Mouse (Mus musculus) liver, postnatal 0 days (tissue): ENCODE data around the gene Pnp. TPM values are rescaled to one million over a fixed set of nuclear protein-coding genes. Genes with fewer than 3 reads are reported as not detected.

Experiments
- ATAC-seq: fragments of 200-750 bp; cut with Nextera tagmentation; 2 replicates; pipeline ENCODE4 v1.8.0; 2017; ENCODE audit warnings: mild to moderate bottlenecking, moderate library complexity
- DNase-seq: peaks from one replicate; pipeline ENCODE4 v3.0.0-alpha.2; 2016
- H3K27ac ChIP-seq: fragments of 300-500 bp; sonication (generic); 2 replicates; pipeline ENCODE4 v1.5.1; 2014; ENCODE audit warnings: antibody characterized with exemption, moderate library complexity, mild to moderate bottlenecking, low read depth
- H3K27me3 ChIP-seq: fragments of 300-500 bp; sonication (generic); 2 replicates; pipeline ENCODE4 v1.6.1; 2014; ENCODE audit warnings: low read length, control low read depth, mixed read lengths; ENCODE audit not compliant: insufficient read depth
- H3K36me3 ChIP-seq: fragments of 300-500 bp; sonication (generic); replicated peaks from 2 replicates; pipeline ENCODE4 v1.6.1; 2014; ENCODE audit warnings: mild to moderate bottlenecking, control low read depth, low read length, moderate library complexity, mixed read lengths; ENCODE audit not compliant: insufficient read depth
- H3K4me1 ChIP-seq: fragments of 300-500 bp; sonication (generic); 2 replicates; pipeline ENCODE4 v1.6.1; 2014; ENCODE audit warnings: antibody characterized with exemption, mild to moderate bottlenecking, control low read depth; ENCODE audit not compliant: insufficient read depth
- H3K4me2 ChIP-seq: fragments of 300-500 bp; sonication (generic); 2 replicates; pipeline ENCODE4 v1.6.1; 2014; ENCODE audit warnings: low read depth, mild to moderate bottlenecking, low read length, moderate library complexity, mixed read lengths
- H3K4me3 ChIP-seq: fragments of 300-500 bp; sonication (generic); 2 replicates; pipeline ENCODE4 v1.5.1; 2014; ENCODE audit warnings: low read depth, low read length
- H3K9ac ChIP-seq: fragments of 300-500 bp; sonication (generic); replicated peaks from 2 replicates; pipeline ENCODE4 v1.6.1; 2014; ENCODE audit warnings: mild to moderate bottlenecking, moderate library complexity
- H3K9me3 ChIP-seq: fragments of 300-500 bp; sonication (generic); 2 replicates; pipeline ENCODE4 v1.6.1; 2016; ENCODE audit warnings: mild to moderate bottlenecking, control low read depth, low read length, mixed read lengths
- CTCF ChIP-seq: sonication (generic); IDR thresholded peaks from 2 replicates; pipeline ENCODE4 v1.5.1; 2016; ENCODE audit warnings: antibody characterized with exemption, low read depth
- EP300 ChIP-seq: IDR thresholded peaks from 2 replicates; pipeline ENCODE4 v1.6.1; 2016; ENCODE audit warnings: antibody characterized with exemption, low read depth, mild to moderate bottlenecking
- WGBS: fragments of 180-500 bp; shearing (Covaris S2); extraction: QIAGEN DNeasy Blood & Tissue Kit; methylation state at CpG from one replicate; pipeline ENCODE4 v1.1.7; 2014; ENCODE audit not compliant: insufficient replicate concordance; 5-methylcytosine and 5-hydroxymethylcytosine counted together
- polyA plus RNA-seq: library from polyadenylated mRNA; unstranded; fragments of >200 nt; fragmentation: Nextera tagmentation; extraction: Ambion mirVana; gene quantifications from 2 replicates; pipeline ENCODE4 v1.2.1, GENCODE M21; 2015

Pnp gene
- 66.4 and 70.4 TPM in 2 replicates for polyA plus RNA-seq

GRCm38 (mm10) chr14:50930754-50931492 lies at the start of gene Pnp, which contains the start of gene Pip4p1:
TSS of gene Pnp (plus strand) at chr14:50931082.
TSS of gene Pip4p1 (minus strand) at chr14:50930856.
- under 1% methylated on average over 63 of the region's 68 CpGs for WGBS

GRCm38 (mm10) chr14:50891621-50892020 lies 39.3 kb upstream of the Pnp start:
- peaks cover 4% of the 10 kb centered on the region for H3K4me1 ChIP-seq
- ATAC-seq (no peak), DNase-seq (no peak)
- no peak overlapping the region for H3K4me3 ChIP-seq
- no peak overlapping the region for H3K4me2 ChIP-seq
- no peaks in the 10 kb centered on the region for H3K27me3 ChIP-seq
- 88% methylated on average over 8 of the region's 8 CpGs for WGBS
- no peaks in the 10 kb centered on the region for H3K9me3 ChIP-seq
- H3K36me3 ChIP-seq: no peaks in the 10 kb centered on the region
- TF ChIP-seq CTCF (no peak), EP300 (no peak)
- H3K9ac ChIP-seq: no peak overlapping the region
- no peak overlapping the region for H3K27ac ChIP-seq

More at GRCm38 (mm10) chr14:50930754-50931492, at the start of gene Pnp, which contains the start of gene Pip4p1:
- peak within 1 kb of the TSS; percentile 84 for H3K4me2 ChIP-seq
- peak within 1 kb of the TSS; percentile 96 for H3K9ac ChIP-seq
- H3K36me3 ChIP-seq: peaks cover 35% of the 10 kb centered on the region
- H3K4me1 ChIP-seq: peaks cover 20% of the 10 kb centered on the region
- no peak for TF ChIP-seq CTCF
- peak; percentile 48; the same call in 1 of the 2 replicates for TF ChIP-seq EP300
- no peaks in the 10 kb centered on the region for H3K9me3 ChIP-seq
- peak; percentile 98 for ATAC-seq
- no peaks in the 10 kb centered on the region for H3K27me3 ChIP-seq
- peak within 1 kb of the TSS; percentile 99 for H3K27ac ChIP-seq
- H3K4me3 ChIP-seq: peak within 1 kb of the TSS; percentile 89
- peak; percentile 99 for DNase-seq

GRCm38 (mm10) chr14:50892091-50892490 lies 38.8 kb upstream of the Pnp start:
- Histone ChIP-seq H3K36me3 (no peaks in the 10 kb centered on the region), H3K9ac (no peak overlapping the region), H3K9me3 (no peaks in the 10 kb centered on the region), H3K4me1 (peaks cover 8% of the 10 kb centered on the region), H3K4me2 (no peak overlapping the region), H3K4me3 (no peak overlapping the region), H3K27ac (no peak overlapping the region), H3K27me3 (no peaks in the 10 kb centered on the region)
- DNase-seq (no peak), ATAC-seq (no peak)
- TF ChIP-seq CTCF: no peak
- TF ChIP-seq EP300: no peak
- WGBS: 72% methylated on average over 7 of the region's 7 CpGs

DNA sequence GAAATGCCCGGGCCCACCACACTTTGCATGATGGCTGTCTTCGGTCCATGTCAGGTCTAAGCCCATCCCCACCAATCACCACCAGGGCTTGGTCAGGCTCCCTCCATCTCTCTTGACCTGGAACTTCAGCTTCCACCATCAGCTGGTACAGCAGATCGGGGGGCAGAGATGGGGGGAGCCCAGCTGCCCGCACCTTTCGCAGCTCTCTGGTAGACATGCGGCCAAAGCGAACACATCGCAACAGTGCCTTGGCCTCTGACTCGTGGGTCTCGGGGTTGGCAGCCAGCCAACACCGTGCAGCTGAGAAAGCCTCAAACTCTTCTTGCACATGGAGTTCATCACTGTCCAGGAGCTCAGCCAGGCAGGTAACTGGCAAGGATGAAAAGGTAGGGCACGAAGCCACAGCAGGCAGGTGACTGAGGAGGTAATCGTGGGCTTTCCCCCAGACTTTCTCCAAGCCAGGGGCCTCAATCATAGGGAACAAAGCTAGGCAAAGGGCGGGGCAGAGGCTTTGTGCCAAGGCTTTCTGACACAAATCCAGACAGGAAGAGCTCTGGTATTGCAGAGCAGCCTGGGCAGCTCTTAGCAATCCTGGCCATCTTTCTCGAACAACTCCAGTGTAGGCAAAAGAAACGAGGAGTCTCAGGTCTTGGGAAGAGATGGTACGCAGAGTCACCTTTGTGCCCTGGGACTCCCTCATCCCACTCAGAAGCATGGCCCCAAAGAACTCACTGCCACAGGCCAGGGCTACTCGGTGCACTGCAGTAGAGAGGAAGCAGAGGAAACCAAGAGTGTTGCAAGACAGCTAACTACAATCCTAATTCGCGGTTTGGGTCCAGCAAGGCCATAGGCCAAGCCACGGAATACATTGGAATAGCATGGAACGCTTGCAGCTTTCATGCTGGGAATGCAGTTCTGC lies 38.1 kb upstream of the Pnp start:
- 68% methylated on average over 22 of the region's 22 CpGs for WGBS
- no peak overlapping the region for H3K9ac ChIP-seq
- H3K9me3 ChIP-seq: no peaks in the 10 kb centered on the region
- no peak for TF ChIP-seq CTCF
- no peak for TF ChIP-seq EP300
- H3K36me3 ChIP-seq: no peaks in the 10 kb centered on the region
- no peak for ATAC-seq
- H3K4me3 ChIP-seq: no peak overlapping the region
- peaks cover 8% of the 10 kb centered on the region for H3K4me1 ChIP-seq
- DNase-seq: no peak
- no peak overlapping the region for H3K4me2 ChIP-seq
- H3K27ac ChIP-seq: no peak overlapping the region
- no peaks in the 10 kb centered on the region for H3K27me3 ChIP-seq

- TF ChIP-seq EP300: no peak
- no peak for TF ChIP-seq CTCF
- 0 out of 2 replicates have a peak, but pooled peaks cover 3% of the 10 kb centered on the region for H3K9me3 ChIP-seq
- H3K4me2 ChIP-seq: no peak overlapping the region
- H3K27ac ChIP-seq: peak overlapping the region; percentile 78
- ATAC-seq (no peak), DNase-seq (no peak)
- peaks cover 8% of the 10 kb centered on the region for H3K4me1 ChIP-seq
- H3K4me3 ChIP-seq: no peak overlapping the region
- no peak overlapping the region for H3K9ac ChIP-seq
- no peaks in the 10 kb centered on the region for H3K27me3 ChIP-seq
- no peaks in the 10 kb centered on the region for H3K36me3 ChIP-seq
Observed at GRCm38 (mm10) chr14:50895407-50895806, 35.5 kb upstream of the Pnp start.
